Mouse (Mus musculus): Measurements from ENCODE around the gene Tpd52l1. TPM values are rescaled to one million over a fixed set of nuclear protein-coding genes. Genes with fewer than 3 reads are reported as not detected.

Gene Tpd52l1
- 0.22 TPM for polyA plus RNA-seq (2015; fragmentation: Illumina TruSeq; extraction: RNeasy Lipid Tissue Mini Kit (QIAGEN cat#74804); ENCODE audit: insufficient read depth, low replicate concordance)

GRCm38 (mm10) chr10:31445291-31446124 lies at the start of gene Tpd52l1:
TSS of gene Tpd52l1 (minus strand) at chr10:31445958.

GRCm38 (mm10) chr10:31312865-31313848 lies 132.6 kb downstream of the Tpd52l1 start, which contains the start of gene Hddc2:
TSS of gene Hddc2 (plus strand) at chr10:31313383.

Other genes with a start within 250 kb of the Tpd52l1 start
- gene Hddc2, start 132.6 kb downstream of the Tpd52l1 start, polyA plus RNA-seq (2015; fragmentation: Illumina TruSeq; extraction: RNeasy Lipid Tissue Mini Kit (QIAGEN cat#74804); ENCODE audit: insufficient read depth, low replicate concordance): 35.2 TPM
- gene Rnf217, start 163.2 kb upstream of the Tpd52l1 start, polyA plus RNA-seq (2015; fragmentation: Illumina TruSeq; extraction: RNeasy Lipid Tissue Mini Kit (QIAGEN cat#74804); ENCODE audit: insufficient read depth, low replicate concordance): 1.1 TPM